Mouse (Mus musculus) B cell, adult 2 months (primary cell): ENCODE measurements at regions not wholly inside any gene's neighbourhood (a gene's known extent, or its start where the extent isn't known, plus 50 kb on each side); places are given as distances from the start of the nearest gene placed in this dataset.

Experiments
- DNase-seq, 2 experiments: peaks; one replicate each; pipeline ENCODE4 v3.0.0; 2022

DNA sequence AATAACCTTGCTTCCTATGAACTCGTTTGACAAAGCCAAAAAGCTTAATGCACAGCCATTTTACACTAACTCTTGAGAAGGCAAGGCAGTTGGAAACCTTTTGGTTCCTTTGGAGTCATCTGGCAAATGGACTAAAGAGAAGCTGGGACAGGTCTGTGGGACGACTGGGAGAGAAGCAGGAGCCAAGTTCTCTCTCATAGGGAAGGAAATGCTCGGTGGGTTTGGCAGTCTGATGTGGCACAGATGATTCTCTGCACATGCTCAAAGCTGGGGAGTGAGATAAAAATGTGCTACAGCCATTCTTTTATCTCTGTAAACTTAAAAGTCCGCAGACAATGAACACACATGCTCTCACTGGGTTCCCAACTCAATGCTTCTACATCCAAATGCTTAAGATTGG, 556.2 kb downstream of the Epha4 start:
- DNase-seq, result no peak

DNA sequence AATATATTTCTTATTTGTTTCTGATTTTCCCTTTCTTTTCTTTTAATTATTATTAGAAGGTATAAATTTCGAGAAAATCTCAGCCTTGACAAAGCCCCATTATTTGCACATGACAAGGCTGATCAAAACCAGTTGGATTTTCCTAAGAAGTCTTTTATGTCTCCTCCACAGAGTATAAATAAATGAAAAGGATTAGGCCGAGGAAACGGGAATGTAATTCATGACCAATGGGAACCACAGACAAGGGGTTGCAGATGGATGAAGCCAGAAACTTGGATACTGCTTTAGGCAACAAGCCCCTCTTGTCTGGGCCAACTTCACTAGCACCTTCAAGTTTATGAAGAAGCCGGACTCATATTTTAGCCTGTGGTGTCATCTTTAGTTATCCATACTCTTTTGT, 542.4 kb downstream of the Epha4 start:
- DNase-seq, result no peak

DNA sequence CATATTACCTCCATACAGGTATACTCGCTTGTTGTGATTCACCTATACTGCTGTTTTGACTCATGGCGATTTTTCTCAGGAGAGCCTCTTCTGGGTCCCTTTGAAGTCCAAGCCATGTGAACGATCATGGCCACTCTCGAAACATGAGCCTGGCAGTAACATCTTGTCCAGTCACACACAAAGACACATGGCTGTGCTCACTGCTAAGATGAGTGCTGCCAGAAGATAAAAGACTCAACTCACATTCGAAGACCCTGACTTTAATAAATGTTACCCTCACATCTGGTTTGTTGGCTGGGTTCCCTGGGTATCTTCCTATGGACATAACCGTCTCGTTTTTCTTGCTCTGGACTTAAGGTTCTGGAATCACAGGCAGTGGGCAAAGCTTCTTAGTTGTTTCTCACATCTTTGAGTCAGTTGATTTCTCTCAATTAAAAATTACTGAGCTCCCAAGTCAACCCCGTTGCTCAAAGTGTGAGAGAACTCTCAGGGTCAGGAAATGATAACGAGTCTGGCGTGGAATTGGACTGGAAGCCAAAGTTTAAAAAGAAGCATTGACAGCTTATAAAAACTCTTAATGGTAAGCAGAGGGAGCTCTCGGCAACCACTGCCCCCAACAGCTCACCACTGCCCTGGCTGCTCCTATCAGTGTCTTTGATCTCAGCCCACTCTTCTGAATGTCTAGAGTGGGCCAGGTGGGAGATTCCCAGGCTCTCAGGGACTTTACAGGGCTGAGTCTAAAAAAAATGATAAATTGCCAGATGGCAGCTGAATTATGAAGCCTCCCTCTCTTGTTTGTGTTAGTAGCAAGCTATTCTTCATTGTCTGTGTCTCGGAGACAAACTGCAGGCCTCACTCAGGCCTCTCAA, 539.6 kb downstream of the Epha4 start:
- DNase-seq, result no peak

DNA sequence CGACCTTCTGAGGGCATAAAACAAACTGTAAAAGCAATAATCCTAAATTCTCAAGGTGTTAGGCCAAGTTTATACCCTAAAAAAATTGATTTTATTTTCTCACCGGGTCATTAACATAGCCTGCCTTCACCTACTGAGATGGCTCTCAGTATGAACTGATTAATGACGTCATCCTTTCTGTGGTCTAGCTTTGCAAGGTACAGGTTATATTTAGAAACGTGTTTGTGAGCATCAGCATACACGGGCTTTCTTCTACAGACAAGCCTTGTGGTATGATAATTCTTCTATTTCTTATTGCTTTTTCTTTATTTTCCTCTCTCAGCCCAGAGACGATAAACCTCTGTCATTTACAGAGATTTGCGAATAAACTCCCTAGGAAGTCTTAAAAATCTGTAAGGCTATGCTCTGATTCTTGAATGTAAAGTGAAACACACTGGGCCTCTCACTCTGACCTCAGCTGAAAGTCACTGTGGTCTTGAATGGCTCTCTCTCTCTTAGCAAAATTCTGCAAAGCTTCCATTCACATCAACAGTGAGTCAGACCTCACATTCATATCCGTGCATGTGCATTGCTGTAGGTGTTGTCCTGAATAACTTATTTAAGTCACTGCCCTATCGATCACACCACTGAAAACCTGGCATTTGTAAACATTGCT, 534.3 kb downstream of the Epha4 start:
- no peak for DNase-seq

DNA sequence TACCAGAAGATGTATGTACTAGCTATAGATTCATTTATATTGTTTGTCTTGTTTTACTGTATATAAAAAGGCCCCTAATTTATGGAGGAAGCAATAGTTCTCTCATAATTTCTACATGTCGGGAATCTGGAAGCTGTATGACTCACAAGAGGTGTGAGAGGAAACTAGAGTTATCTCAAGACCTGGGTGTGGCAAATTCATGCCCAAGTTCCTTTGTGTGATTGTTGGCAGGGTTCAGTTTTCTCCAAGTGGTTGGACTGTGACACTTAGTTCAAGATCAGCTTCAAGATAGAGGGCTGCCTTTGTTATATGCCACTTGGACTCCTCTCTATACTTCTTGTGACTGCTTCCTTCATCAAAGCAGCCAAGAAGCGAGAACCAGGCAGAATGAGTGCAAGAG, 521.1 kb downstream of the Epha4 start:
- no peak for DNase-seq

DNA sequence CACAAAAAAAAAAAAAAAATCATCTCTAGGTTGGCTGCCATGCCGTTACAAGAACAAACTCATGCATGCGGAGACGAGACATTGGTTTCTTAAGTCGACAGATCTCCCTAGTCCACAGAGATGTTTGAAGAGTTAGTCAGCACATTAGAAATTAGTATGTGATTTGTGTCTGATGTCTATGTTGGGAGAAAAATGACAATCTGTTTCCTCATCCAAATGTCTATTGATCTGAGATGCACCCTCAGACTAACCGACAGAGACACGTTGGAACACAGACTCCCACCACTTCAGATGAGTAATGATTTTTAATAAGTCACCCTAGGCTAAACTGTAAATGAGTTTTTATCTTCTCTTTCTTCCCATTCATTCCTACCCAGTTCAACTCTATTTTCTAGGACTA, 506.9 kb downstream of the Epha4 start:
- DNase-seq, result no peak

DNA sequence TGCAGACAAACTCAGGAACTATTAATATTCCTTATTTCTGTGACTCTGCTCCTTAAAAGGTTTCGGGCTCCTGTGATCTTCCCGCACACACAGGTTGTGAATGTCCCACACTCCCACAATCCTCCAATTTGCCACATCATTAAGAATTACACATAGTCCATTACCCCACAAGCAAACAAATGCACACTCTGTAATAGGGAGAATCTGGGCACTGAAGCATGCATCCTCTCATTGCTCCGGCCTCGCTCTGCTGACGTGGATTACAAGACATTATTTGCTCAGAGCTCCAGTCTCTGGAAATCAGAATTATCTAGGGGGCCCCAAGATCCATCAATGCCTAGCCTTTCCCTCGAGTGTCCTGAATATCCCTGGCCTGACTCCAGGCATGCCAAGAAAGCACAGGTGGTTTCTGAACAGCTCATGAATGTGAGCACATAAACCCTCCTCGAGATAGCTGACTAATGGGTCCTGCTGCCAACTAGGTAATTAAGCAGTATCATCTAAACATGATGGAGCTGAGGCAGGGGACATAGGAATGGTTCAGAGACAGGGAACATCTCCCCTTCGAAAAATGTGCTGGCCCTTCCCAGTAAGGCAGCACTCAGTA, 504.2 kb downstream of the Epha4 start:
- no peak for DNase-seq

DNA sequence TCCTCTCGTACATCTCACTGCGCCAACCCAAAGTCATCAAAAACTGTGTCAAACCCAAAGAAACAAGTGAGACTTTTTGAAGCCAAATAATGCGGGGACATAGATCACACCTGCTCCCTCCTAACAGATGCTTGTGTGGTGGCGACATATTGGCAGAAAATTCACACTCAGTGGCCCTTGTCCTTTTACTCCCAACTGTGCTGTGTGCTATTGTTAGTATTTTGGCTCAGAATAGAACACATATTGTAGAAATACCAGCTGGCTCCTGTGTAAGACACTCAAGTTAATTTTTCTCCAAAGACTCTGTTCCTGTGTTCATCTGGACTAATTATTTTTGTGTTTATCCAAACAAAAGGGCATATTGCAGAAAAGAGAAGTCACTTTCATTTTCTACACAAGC, 487.2 kb downstream of the Epha4 start:
- no peak for DNase-seq

DNA sequence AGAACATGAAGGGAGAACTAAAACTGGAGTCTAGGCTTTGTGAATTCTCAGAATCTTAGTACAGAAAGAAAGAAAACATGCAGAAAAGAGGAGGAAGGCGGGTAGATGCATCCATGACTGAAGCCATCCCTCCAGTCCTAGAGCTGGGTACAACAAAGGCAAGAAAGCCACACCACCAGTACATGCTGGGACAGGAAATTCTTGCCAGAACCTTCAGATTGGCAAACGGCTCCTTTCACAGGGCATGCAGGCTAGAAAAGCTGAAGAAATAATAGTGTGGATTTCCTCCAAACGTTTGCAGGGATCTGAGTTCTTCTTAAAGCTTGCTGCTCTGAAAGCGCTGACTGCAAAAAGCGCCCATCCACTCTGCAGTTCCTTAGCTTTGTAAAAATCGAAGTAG, 486.7 kb downstream of the Epha4 start:
- DNase-seq, result no peak

DNA sequence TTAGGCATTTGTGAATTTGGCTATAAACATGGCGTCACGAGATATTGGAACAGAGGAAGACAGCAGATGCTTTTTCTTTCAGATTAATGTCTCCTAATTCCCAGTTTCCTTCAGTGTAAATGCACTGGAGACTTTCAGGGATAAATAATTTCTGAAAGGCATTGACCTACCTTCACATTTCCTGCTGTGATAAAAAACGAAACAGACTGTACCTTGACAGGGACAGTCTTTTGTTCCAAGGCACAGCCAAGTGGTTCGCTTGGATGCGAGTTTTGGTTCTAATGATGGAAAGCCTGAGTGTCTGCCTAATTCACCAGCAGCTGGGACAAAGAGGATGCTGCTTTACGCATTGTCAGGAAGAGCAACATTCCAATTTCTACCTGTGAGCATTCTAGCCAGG, 485.8 kb downstream of the Epha4 start:
- no peak for DNase-seq

DNA sequence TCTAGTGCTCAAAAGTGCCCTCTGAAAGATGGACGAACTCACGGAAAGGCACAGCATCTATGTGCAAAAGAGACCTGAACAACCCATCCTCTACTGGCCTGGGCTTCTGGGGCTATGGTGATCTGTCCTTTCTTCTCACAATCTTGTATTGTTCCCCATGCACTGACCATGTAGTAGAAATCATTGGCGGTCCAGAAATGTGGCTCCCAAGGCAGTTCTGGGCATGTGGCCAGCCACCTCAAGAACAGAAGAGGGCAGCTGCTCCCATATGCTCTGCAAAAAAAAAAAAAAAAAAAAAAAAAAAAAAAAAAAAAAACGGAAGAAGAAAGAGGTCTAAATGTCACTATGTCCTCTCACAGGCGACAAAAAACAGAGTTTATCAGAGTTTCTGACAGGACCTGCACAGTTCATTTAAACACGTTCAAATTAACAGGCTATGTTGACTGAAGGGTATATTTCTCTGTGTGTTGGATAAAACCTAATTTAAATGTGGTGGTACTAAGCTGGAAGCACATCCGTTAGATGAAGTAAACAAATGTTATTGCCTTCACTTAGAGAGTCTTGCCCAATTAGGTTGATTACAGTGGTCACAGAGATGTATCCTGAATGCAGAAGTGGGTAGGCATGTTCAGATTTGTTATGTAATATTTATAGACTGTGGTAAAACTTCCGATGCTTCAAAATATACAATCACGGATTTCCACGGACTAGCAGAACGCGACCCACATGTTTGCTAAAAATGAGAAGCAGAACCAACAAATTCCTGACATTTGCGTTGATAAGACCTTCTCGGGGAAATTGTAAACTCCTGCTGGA, 470.9 kb downstream of the Epha4 start:
- no peak for DNase-seq

DNA sequence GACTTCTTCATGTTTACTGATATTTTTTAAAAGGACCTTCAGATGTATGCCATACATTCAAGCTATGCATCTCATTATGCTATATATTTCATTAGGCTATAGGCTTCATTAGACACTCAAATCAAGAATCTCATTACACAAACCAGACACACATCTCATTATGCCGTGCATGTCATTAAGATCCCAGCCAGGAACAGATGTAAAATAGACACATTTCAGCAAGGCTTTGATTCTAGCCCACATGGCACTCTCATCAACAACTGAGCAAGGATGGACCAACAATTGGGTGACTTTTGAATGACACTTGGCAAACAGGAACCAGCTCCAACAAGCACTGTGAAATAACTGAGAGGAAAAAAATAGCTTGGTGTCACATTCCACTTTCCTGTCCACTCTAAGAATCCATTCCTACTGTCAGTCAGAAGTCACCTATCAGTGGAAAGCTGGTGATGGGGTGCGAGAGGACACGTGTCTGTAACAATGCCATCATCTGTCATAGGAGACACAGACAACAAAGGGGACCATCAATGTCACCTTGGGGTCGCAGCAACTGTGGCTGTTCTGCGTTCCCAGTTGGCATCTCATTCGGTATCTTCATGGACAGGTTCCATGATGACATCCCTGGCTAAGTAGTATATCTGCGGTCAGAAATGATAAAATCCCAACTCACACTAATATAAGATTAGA, 466.0 kb downstream of the Epha4 start:
- no peak for DNase-seq

DNA sequence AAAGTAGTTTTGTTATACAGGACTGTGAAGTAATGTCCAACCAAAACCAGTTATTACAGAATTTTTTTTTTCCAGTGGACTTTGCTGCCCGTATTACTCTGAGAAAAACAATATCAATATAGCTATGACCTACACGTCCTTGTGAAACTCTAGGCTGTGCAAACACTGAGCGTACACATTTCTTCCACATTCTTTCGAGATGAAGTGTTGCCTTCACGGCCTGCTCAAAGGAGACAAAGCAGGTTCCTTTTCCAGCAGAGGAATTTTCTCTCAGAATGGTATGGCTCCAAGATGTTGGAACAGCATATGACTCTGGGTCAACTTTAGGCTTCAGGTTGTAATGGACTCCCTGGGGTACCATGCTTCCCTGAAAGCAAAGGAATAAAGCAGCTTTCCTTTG, 463.6 kb downstream of the Epha4 start:
- no peak for DNase-seq

DNA sequence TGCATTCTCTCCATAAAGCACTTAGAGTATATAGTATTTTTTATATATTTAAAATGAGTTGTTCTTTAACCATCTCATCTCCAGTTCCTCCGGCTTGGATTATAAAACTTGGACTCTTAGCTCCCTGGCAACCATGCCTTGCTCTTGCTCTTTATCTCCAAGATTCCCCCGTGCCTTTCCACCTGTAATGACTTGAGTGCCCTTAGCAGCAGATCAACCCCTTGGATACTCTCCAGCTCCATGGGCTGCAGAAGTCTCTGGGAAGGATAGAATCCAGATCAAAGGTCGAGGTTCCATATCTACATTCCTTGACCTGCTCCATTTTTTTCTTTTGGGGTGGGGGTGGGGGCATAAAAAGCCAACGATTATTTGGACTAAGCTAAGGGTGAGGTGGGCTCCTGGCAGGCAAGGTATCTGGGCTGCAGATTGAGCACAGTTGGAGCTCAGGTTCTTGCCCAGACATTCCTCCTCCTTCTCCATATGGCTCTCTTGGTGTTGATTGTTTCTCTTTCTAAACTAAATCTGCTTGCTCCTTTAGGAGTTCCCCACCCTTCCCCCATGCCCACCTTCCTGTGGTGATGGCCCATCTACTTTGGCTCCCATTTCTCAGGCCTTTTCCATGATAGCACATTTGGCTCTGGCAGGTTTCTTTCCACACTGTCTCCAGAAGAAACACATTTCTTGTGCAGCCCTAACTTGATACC, 460.9 kb downstream of the Epha4 start:
- no peak for DNase-seq

DNA sequence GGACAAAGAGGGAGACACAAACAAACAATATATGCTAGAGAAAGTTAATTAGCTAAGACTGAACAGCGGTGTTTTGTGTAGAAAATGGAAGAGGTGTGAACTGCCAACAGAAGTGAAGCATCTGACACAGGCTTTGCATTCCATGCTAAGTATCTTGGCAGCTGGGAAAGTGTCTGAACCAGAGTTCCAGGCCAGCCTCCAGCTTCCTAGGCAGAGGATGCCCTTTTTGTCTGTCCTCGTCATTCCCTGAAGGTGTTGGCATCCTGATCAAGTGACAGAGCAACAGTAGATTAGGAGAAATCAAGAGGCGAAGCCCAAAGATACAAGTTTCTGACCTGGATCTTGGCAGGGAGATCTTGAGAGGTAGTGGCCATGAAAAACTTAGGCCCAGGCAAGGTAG, 452.4 kb downstream of the Epha4 start:
- DNase-seq, result no peak

DNA sequence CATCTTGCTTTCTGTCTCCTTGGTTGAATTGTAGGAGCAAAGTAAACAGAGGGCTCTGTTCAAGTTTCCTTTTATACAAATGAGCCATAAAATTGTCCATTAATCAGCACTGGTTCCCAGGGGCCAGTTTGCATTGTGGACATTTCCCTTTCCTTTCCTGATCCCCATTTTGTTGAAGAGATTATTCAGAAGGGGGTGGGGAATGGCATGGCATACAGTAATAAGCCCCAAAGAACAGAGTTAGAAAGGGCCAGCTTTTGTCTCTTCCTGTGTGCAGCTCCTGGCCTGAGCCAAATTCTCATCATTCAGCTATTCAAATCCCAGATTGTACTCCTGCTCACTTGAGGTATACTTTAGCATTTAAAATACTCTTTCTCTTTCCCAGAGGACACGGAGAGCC, 441.8 kb downstream of the Epha4 start:
- DNase-seq, result no peak

DNA sequence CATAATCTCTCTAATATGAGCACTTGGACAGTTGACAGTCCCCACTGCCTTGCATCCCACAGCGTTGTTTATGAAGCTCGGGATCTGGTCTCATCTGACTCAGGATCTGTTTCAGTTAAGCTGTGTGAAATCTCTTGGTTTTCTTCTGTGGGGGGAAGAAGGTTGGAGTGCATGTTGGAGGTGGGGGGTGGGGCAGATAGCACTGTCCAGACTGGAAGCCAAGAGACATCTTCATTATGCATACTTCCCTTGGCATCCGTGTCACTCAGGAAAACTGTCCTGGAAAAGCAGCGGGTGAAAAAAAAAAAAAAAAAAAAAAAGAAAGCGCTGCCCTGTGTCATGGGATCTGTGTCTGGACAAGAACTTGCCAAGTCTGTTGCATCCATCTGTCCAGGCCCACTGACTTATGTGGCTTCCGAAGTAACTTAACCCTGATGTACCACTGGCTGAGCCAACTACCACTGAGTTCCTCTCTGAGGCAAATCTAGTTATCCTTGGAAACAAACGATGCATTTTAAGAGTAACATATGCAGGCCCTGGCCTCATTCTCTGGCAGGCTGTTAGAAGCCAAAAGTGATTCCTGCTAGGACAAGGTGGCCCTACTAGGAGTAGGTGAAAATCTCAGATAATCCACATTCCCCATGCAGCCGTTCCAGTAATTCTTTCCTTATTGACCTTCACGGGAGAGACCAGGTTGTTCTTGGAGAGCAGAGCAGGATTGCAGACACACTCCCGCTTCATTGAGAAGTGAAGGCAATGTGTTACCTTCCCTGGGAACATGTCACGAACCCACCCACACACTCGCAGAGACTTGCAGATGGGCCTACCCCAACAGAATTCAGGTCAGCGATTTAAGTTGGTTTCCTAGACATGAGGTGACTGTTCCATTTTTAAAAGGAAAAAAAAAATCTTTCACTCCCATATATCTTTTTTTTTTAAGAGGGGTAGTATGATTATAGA, 439.7 kb downstream of the Epha4 start:
- no peak for DNase-seq

DNA sequence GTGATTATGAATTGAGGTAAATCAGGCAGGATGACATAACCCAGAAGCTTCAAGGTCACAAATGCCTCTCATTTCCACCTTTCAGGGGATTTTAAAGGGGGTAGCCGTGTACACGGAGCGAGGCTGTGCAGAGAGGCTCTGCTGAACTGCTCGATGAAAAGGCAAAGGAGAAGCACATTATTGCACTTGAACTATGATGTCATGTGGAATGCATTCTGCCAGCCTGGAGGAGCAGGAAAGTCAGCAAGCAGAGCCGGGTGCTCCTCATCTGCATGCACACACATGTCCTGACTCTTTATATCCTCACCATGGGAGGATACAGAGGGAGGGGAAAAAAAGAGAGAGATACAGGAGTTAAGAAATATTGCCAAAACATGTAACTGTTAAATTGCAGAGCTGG, 434.1 kb downstream of the Epha4 start:
- DNase-seq, result no peak

DNA sequence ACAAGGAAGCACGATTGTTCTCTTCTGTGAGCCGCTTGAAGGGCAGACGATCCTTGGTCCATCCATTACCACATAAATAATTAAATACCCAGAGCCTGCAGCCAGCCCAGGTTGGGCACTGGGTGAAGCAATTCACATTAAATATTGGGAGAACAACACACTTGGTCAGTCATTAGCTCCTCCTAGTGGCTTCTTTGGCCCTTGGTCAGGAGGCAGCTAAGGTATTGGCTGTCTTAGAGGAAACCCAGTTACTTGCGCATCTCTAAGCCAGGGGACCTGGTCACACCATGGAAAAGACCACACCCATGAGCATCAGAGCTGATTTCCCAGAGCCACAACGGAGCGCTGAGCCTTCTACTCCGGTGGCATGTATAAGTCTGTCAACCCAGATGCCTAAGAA, 433.2 kb downstream of the Epha4 start:
- no peak for DNase-seq

DNA sequence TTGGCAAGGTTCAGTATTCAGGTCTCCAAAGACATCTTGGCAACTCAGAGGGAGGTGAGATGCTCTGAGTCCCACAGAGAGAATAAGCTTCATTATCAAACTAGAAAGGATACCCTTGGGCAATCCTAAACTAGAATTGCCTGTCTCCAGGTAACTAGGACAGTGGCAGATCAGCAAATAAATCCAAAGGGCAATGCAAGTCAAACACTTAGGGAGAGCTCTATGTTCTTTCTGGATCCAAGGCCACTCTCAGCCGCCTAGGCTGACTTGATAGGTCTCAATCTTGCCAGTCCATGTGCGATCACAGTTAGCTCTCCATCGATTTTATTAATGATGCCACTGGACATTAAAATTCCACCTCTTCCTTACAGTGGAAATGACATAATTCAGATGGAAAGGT, 432.5 kb downstream of the Epha4 start:
- DNase-seq, result no peak

DNA sequence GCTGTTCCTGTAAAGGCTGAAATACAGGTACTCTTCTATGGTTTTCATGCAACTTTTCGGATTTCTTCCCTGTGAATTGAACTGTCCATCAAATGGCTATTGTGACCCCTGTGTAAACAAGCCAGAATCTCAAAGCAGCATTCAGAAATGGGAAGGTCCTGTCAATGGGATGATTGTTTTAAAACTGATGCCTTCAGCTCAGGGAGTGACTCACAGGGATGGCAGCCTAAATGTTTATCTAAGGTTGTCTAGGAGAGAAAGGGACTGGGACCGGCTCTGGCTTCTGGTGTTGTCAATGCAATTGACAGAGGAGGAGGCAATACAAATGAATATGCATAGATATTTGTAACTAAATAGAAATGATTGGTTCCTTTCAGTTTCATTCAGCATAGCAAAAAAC, 421.3 kb downstream of the Epha4 start:
- no peak for DNase-seq
